Comparison of ENCODE assay signal across 8 mouse cellular contexts in genomic region chr19:46328081-46329030, GRCm38 (mm10). TPM values are rescaled to one million over a fixed set of nuclear protein-coding genes. Genes with fewer than 3 reads are reported as not detected.
DNase-seq lines count a peak whose midpoint lies in the region; ATAC-seq lines count a peak whose summit lies in the region.

Fbxl15 (plus strand) TSS chr19:46328184.

- intact Hi-C loops in gastrocnemius, postnatal 14 days (cut with DNase I; ENCODE audit: low total_unique reads) = no loop called here
- intact Hi-C loops in left cerebral cortex, postnatal 10 days (cut with DNase I) = no loop called here

- DNase-seq in adipocyte (ENCODE audit: low spot score) = peak; percentile 98
- peak; percentile 97 for DNase-seq in embryo, embryonic 10 days (ENCODE audit: low spot score)
- DNase-seq in gastrocnemius, postnatal 14 days = peak; percentile 94
- DNase-seq in left cerebral cortex, postnatal 10 days (ENCODE audit: extremely low spot score in 1 of 2, low spot score in 2 of 2) = peak; percentile 96 to 97
- DNase-seq in right cerebral cortex, postnatal 25 days = peak; percentile 96
- DNase-seq in urinary bladder, postnatal 4 days (ENCODE audit: low spot score in 2 of 2) = peak; percentile 93 to 94

- peak; percentile 76 for ATAC-seq in inflammation-experienced regulatory T-cells, adult 6 months
- ATAC-seq in megakaryocyte-erythroid progenitor cell, adult 5-6 weeks (replicated peaks; ENCODE audit: low FRiP score, low TSS enrichment, poor library complexity, severe bottlenecking) = peak; percentile 76

RNA-seq across cellular contexts. Expression of gene Fbxl15, which starts in this region (rescaled TPM):
- total RNA-seq in gastrocnemius, postnatal 14 days (2021) = 1 to 10 TPM; 2.4 to 2.8 TPM
- 1 to 10 TPM; 3.9 to 6.4 (median 4.5) TPM for polyA plus RNA-seq in inflammation-experienced regulatory T-cells, adult 6 months (2017; shearing (Covaris generic))
- 10 to 100 TPM; 25.9 to 29.2 TPM for total RNA-seq in left cerebral cortex, postnatal 10 days (2021)
- 4.7 TPM in 1 of 2 replicates, not detected in the other for total RNA-seq in megakaryocyte-erythroid progenitor cell, adult 5-6 weeks (2014; fragmentation: Nextera tagmentation)
- 0.42 and 2.5 TPM in 2 replicates for total RNA-seq in megakaryocyte-erythroid progenitor cell, adult 5-6 weeks (2017)

Comparison
In these comparisons a context has a peak if more than half of its experiments do, and no peak if none do; other contexts are left out.
1. Peak in every context shown above with its lines: DNase-seq and ATAC-seq.
2. RNA of gene Fbxl15 (total RNA-seq): 25.9 to 29.2 TPM in left cerebral cortex, postnatal 10 days; 0.42 to 4.7 TPM in megakaryocyte-erythroid progenitor cell, adult 5-6 weeks and 2.4 to 2.8 TPM in gastrocnemius, postnatal 14 days; every median in the first group is over 4 times any median in the second.